Mouse (Mus musculus) lung, adult 2 months (tissue): ENCODE measurements around the gene Gm20388.

Experiments
- CTCF ChIP-seq: fragments of 200-500 bp; IDR thresholded peaks from 2 replicates; pipeline ENCODE4 v1.5.1; 2011; ENCODE audit warnings: mild to moderate bottlenecking, low read length, control low read depth; ENCODE audit not compliant: insufficient read depth
- POLR2A ChIP-seq: fragments of 200-500 bp; IDR thresholded peaks from 2 replicates; pipeline ENCODE4 v1.6.1; 2011; ENCODE audit warnings: low read depth, mild to moderate bottlenecking, control low read depth, low read length, borderline replicate concordance; ENCODE audit errors: extremely low read depth

DNA sequence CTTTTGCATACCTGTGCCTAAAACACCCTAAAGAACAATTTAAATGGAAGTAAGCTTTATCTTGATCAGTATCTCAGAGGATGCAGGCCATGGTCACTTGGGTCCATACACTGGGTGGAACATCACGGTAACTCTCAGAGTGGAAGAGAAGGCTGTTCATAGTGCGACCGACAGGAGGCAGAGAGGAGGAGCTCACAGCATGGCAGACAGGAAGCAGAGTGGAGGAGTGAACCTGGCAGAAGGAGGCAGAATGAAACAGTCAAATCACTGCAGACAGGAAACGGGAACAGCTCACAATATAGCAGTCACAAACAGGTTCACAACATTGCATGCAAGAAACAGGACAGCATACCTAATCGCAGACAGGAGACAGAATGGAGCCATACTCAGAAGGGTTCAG lies 4239.9 kb downstream of the Gm20388 start:
- TF ChIP-seq CTCF (peak; percentile 25; the same call in 1 of the 2 replicates), POLR2A (no peak)
